Comparison of ENCODE assay signal across 9 mouse cellular contexts in the genomic region with DNA sequence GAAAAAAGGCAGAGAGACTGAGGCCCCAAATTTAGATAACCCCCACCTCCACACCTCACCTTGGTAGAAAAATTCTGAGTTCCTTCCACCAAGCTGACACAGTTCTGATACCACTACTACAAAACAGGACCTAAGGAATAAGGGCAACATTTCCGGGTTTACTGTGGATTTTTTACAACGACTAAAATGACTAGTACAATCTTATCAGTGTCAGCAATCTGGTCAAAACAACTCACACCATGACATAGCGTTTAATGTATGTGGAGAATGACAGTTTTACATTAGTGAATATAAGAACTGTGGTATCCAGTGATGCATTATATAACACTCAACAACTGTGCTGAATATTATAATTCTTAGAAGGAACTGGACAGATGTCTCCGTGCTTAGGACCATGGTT. TPM values are rescaled to one million over a fixed set of nuclear protein-coding genes. Genes with fewer than 3 reads are reported as not detected.
DNase-seq lines count a peak whose midpoint lies in the region; ATAC-seq lines count a peak whose summit lies in the region.
"Had no signal": no experiment of that assay in that cellular context is flagged by ENCODE, and none has a peak within 500 bp of the region (broad histone marks: within the 10 kb centered on the region; RNA-seq: fewer than 3 reads in every experiment).

No protein-coding gene starts in this region.

- no peak for DNase-seq in kidney, adult 9 months
- peak; percentile 23 for DNase-seq in c-Kit-positive CD71-positive TER-119-positive erythroid progenitor cells, embryonic 14.5 days (ENCODE audit: low spot score)
- DNase-seq in adrenal gland, postnatal 25 days, result no peak
- DNase-seq in cerebellum, postnatal 14 days, result no peak
- no peak for DNase-seq in right cerebral cortex, postnatal 36 days (ENCODE audit: low spot score in 2 of 2)

- H3K4me1 ChIP-seq in kidney, embryonic 14.5 days (ENCODE audit: control insufficient read depth, insufficient read depth, low read length), result peaks cover 17% of the 10 kb centered on the region
- peaks cover 5% of the 10 kb centered on the region; the same call in 1 of the 2 replicates for H3K4me1 ChIP-seq in intestine, embryonic 16.5 days (ENCODE audit: control insufficient read depth, insufficient read depth, low read length)
- peaks cover 20% of the 10 kb centered on the region for H3K4me1 ChIP-seq in midbrain, embryonic 16.5 days (ENCODE audit: control insufficient read depth, insufficient read depth, low read length)

- no peaks in the 10 kb centered on the region for H3K36me3 ChIP-seq in kidney, embryonic 14.5 days (ENCODE audit: control insufficient read depth, insufficient read depth, low read length)
- no peaks in the 10 kb centered on the region for H3K36me3 ChIP-seq in intestine, embryonic 16.5 days (ENCODE audit: control insufficient read depth, insufficient read depth, low read length)
- H3K36me3 ChIP-seq in midbrain, embryonic 16.5 days (ENCODE audit: control insufficient read depth, insufficient read depth, low read length), result no peaks in the 10 kb centered on the region

- H3K27me3 ChIP-seq in kidney, embryonic 14.5 days (ENCODE audit: control insufficient read depth, insufficient read depth, low read length), result no peaks in the 10 kb centered on the region
- H3K27me3 ChIP-seq in intestine, embryonic 16.5 days (replicated peaks; ENCODE audit: control insufficient read depth, insufficient read depth, low read length), result no peaks in the 10 kb centered on the region
- no peaks in the 10 kb centered on the region for H3K27me3 ChIP-seq in midbrain, embryonic 16.5 days (ENCODE audit: control insufficient read depth, insufficient read depth, low read depth, low read length)
- H3K27me3 ChIP-seq: Patski had no signal

- 66% methylated on average over 4 of the region's 4 CpGs for WGBS in kidney, embryonic 14.5 days
- WGBS in intestine, embryonic 16.5 days, result 70% methylated on average over 4 of the region's 4 CpGs
- 89% methylated on average over 4 of the region's 4 CpGs for WGBS in midbrain, embryonic 16.5 days

- H3K9me3 ChIP-seq in kidney, embryonic 14.5 days (ENCODE audit: control insufficient read depth, low read length), result no peaks in the 10 kb centered on the region
- no peaks in the 10 kb centered on the region for H3K9me3 ChIP-seq in intestine, embryonic 16.5 days (ENCODE audit: control insufficient read depth, low read length)
- H3K9me3 ChIP-seq in midbrain, embryonic 16.5 days (replicated peaks; ENCODE audit: control insufficient read depth, low read length, poor library complexity, severe bottlenecking), result no peaks in the 10 kb centered on the region

- peak overlapping the region; percentile 73; the same call in 1 of the 2 replicates for H3K4me3 ChIP-seq in kidney, embryonic 14.5 days (ENCODE audit: low read length)
- no peak overlapping the region for H3K4me3 ChIP-seq in intestine, embryonic 16.5 days (ENCODE audit: low read length)
- H3K4me3 ChIP-seq in midbrain, embryonic 16.5 days (ENCODE audit: low read depth, low read length), result no peak overlapping the region

- H3K27ac ChIP-seq in kidney, embryonic 14.5 days (ENCODE audit: low read depth, low read length), result no peak overlapping the region
- H3K27ac ChIP-seq in intestine, embryonic 16.5 days (ENCODE audit: low read length), result peak overlapping the region; percentile 29; the same call in 1 of the 2 replicates
- no peak overlapping the region for H3K27ac ChIP-seq in midbrain, embryonic 16.5 days (ENCODE audit: low read length)

- H3K4me2 ChIP-seq in kidney, embryonic 14.5 days (replicated peaks; ENCODE audit: low read depth, low read length), result peak overlapping the region; percentile 45; the same call in 1 of the 2 replicates
- H3K4me2 ChIP-seq in intestine, embryonic 16.5 days (ENCODE audit: low read depth, low read length), result no peak overlapping the region
- peak overlapping the region; percentile 98; the same call in 1 of the 2 replicates for H3K4me2 ChIP-seq in midbrain, embryonic 16.5 days (ENCODE audit: low read length)

- no peak overlapping the region; the same call in 1 of the 2 replicates for H3K9ac ChIP-seq in kidney, embryonic 14.5 days (ENCODE audit: low read depth, low read length)
- H3K9ac ChIP-seq in intestine, embryonic 16.5 days (ENCODE audit: low read depth, low read length), result 0 out of 2 replicates have a peak overlapping the region, but pooled peaks have one; percentile 17
- no peak overlapping the region for H3K9ac ChIP-seq in midbrain, embryonic 16.5 days (ENCODE audit: low read depth, low read length)

- ATAC-seq in kidney, embryonic 14.5 days (ENCODE audit: low FRiP score, low TSS enrichment), result no peak
- no peak for ATAC-seq in intestine, embryonic 16.5 days
- peak; percentile 19; the same call in 1 of the 2 replicates for ATAC-seq in midbrain, embryonic 16.5 days

RNA-seq across cellular contexts. Expression of gene Lin54, which starts 0.8 kb away (rescaled TPM):
- 12.1 and 16.8 TPM in 2 replicates for polyA plus RNA-seq in kidney, embryonic 14.5 days (2014; fragmentation: Nextera tagmentation; extraction: Ambion mirVana)
- polyA plus RNA-seq in intestine, embryonic 16.5 days (2015; fragmentation: Nextera tagmentation; extraction: Ambion mirVana), result 10.2 and 10.7 TPM in 2 replicates
- polyA plus RNA-seq in midbrain, embryonic 16.5 days (2015; fragmentation: Nextera tagmentation; extraction: Ambion mirVana), result 7.9 and 8.3 TPM in 2 replicates
- 14.5 and 15.7 TPM in 2 replicates for total RNA-seq in adrenal gland, postnatal 25 days (2021)

RNA-seq across cellular contexts. Expression of gene Cops4, which starts 16.8 kb away (rescaled TPM):
- polyA plus RNA-seq in kidney, embryonic 14.5 days (2014; fragmentation: Nextera tagmentation; extraction: Ambion mirVana), result 199 and 212 TPM in 2 replicates
- polyA plus RNA-seq in intestine, embryonic 16.5 days (2015; fragmentation: Nextera tagmentation; extraction: Ambion mirVana), result 151 and 164 TPM in 2 replicates
- polyA plus RNA-seq in midbrain, embryonic 16.5 days (2015; fragmentation: Nextera tagmentation; extraction: Ambion mirVana), result 177 TPM in 2 replicates
- total RNA-seq in adrenal gland, postnatal 25 days (2021), result 71.8 and 73.4 TPM in 2 replicates
